Mouse (Mus musculus): ENCODE results near the gene Olfr1179.

DNA sequence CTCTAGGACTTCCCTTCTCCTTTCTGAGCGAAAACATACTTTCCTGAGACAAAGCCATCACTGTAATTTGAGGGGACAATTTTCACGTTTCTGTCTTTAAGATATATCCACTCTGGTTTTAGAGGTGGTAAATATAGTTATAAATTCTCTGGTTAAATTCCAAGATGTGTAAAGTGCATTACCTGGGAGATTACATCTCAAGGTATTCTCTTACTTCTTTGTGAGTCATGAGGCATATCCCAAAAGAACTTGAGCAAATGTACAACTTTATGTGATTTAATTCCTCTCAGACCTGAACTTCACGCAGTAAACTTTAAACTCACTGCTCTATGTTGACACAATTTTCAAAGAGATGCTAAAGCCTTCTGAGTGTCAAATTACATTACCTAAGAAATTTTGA lies at the start of gene Olfr1179:
- no peak for TF ChIP-seq CTCF (IDR thresholded peaks at IDR 0.05; ENCODE audit: low read depth, low read length)
- TF ChIP-seq POLR2AphosphoS5 (IDR thresholded peaks at IDR 0.05; ENCODE audit: insufficient replicate concordance, low read depth, low read length) = no peak
- no peak for TF ChIP-seq GATA1 (IDR thresholded peaks at IDR 0.05; ENCODE audit: borderline replicate concordance, low read length)

Measured in G1E (cell line).